Mouse (Mus musculus) heart, adult 2 months (tissue): ENCODE results near the gene Tshz2.

ENCODE experiments used
- CTCF ChIP-seq: fragments of 200-600 bp; IDR thresholded peaks from 2 replicates; pipeline ENCODE4 v1.8.1; 2022; ENCODE audit warnings: antibody characterized with exemption, mild to moderate bottlenecking, moderate library complexity
- EP300 ChIP-seq: fragments of 200-500 bp; IDR thresholded peaks from 2 replicates; pipeline ENCODE4 v1.6.1; 2011; ENCODE audit warnings: low read depth, low read length, control low read depth; ENCODE audit not compliant: insufficient read depth
- POLR2A ChIP-seq: fragments of 200-500 bp; IDR thresholded peaks from 2 replicates; pipeline ENCODE4 v1.6.1; 2011; ENCODE audit warnings: mild to moderate bottlenecking, low read depth, low read length, control low read depth; ENCODE audit not compliant: insufficient read depth

DNA sequence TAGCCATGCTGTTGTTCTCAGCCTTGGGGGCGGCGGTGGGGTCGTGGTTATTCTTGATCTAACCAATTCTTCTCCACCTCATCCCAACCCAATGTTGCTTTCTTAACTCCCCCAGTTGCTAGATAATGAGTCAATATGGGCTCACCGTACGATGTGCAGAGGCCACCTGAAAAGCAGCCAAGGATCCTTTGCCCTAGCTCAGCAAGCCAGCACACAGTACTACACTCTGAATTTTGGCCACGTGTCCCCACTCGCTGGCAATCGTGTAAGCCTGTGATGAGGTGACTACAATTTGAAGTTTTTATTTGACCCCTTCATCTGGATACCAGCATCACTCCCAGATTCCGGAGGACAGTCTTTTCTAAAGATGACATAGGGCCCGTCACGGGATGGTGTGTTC is 293.2 kb downstream of the Tshz2 start:
- TF ChIP-seq CTCF = no peak
- no peak for TF ChIP-seq POLR2A
- no peak for TF ChIP-seq EP300
